Mouse (Mus musculus): ENCODE measurements around the gene Usp15. TPM values are rescaled to one million over a fixed set of nuclear protein-coding genes. Genes with fewer than 3 reads are reported as not detected.

Usp15 gene
- polyA plus RNA-seq, 1 experiment from 2014 or later, result 80.1 TPM

GRCm38 (mm10) chr10:123084307-123084706 lies 112.5 kb downstream of the Usp15 start:
- no peaks in the 10 kb centered on the region for H3K4me1 ChIP-seq (replicated peaks; ENCODE audit: control insufficient read depth, insufficient read depth, low read length)
- H3K36me3 ChIP-seq (ENCODE audit: control insufficient read depth, insufficient read depth, low read length), result no peaks in the 10 kb centered on the region
- WGBS, result 75% methylated on average over 9 of the region's 9 CpGs
- no peak overlapping the region for H3K9ac ChIP-seq (ENCODE audit: low read length)
- H3K27ac ChIP-seq (ENCODE audit: low read depth, low read length), result no peak overlapping the region
- H3K9me3 ChIP-seq (ENCODE audit: control insufficient read depth, low read length), result no peaks in the 10 kb centered on the region
- no peak overlapping the region for H3K4me3 ChIP-seq (ENCODE audit: low read depth, low read length)
- ATAC-seq (replicated peaks; ENCODE audit: low FRiP score) (no peak), DNase-seq (ENCODE audit: low spot score) (no peak)
- H3K27me3 ChIP-seq (ENCODE audit: control insufficient read depth, insufficient read depth, low read length), result no peaks in the 10 kb centered on the region
- no peak overlapping the region for H3K4me2 ChIP-seq (ENCODE audit: low read depth, low read length, severe bottlenecking)

GRCm38 (mm10) chr10:123076245-123077023 lies 120.4 kb downstream of the Usp15 start, which contains the start of gene Mon2:
TSS of gene Mon2 (minus strand) at chr10:123076505.
- Histone ChIP-seq H3K4me2 (ENCODE audit: low read depth, low read length, severe bottlenecking) (peak within 1 kb of the TSS; percentile 75), H3K9me3 (ENCODE audit: control insufficient read depth, low read length) (no peaks in the 10 kb centered on the region), H3K27me3 (ENCODE audit: control insufficient read depth, insufficient read depth, low read length) (no peaks in the 10 kb centered on the region), H3K4me1 (replicated peaks; ENCODE audit: control insufficient read depth, insufficient read depth, low read length) (peaks cover 3% of the 10 kb centered on the region; the same call in 1 of the 2 replicates), H3K27ac (ENCODE audit: low read depth, low read length) (0 out of 2 replicates have a peak within 1 kb of the TSS, but pooled peaks have one; percentile 31), H3K9ac (ENCODE audit: low read length) (peak within 1 kb of the TSS; percentile 82), H3K36me3 (ENCODE audit: control insufficient read depth, insufficient read depth, low read length) (no peaks in the 10 kb centered on the region), H3K4me3 (ENCODE audit: low read depth, low read length) (peak within 1 kb of the TSS; percentile 96)
- ATAC-seq (replicated peaks; ENCODE audit: low FRiP score) (peak; percentile 99), DNase-seq (ENCODE audit: low spot score) (peak; percentile 97)
- WGBS, result under 1% methylated on average over 49 of the region's 58 CpGs

- Histone ChIP-seq H3K4me1 (replicated peaks; ENCODE audit: control insufficient read depth, insufficient read depth, low read length) (peaks cover 3% of the 10 kb centered on the region; the same call in 1 of the 2 replicates), H3K4me3 (ENCODE audit: low read depth, low read length) (peak overlapping the region; percentile 96), H3K27me3 (ENCODE audit: control insufficient read depth, insufficient read depth, low read length) (no peaks in the 10 kb centered on the region), H3K4me2 (ENCODE audit: low read depth, low read length, severe bottlenecking) (peak overlapping the region; percentile 75), H3K27ac (ENCODE audit: low read depth, low read length) (0 out of 2 replicates have a peak overlapping the region, but pooled peaks have one; percentile 31), H3K36me3 (ENCODE audit: control insufficient read depth, insufficient read depth, low read length) (no peaks in the 10 kb centered on the region), H3K9me3 (ENCODE audit: control insufficient read depth, low read length) (no peaks in the 10 kb centered on the region), H3K9ac (ENCODE audit: low read length) (peak overlapping the region; percentile 82)
- DNase-seq (ENCODE audit: low spot score) (no peak), ATAC-seq (replicated peaks; ENCODE audit: low FRiP score) (peak; percentile 81)
- WGBS, result 1% methylated on average over 48 of the region's 48 CpGs
Observed at GRCm38 (mm10) chr10:123075751-123076242, 121.0 kb downstream of the Usp15 start.

GRCm38 (mm10) chr10:123071997-123072396 lies 124.8 kb downstream of the Usp15 start:
- WGBS, result 81% methylated on average over 2 of the region's 2 CpGs
- no peak for DNase-seq (ENCODE audit: low spot score)
- Histone ChIP-seq H3K9me3 (ENCODE audit: control insufficient read depth, low read length) (no peaks in the 10 kb centered on the region), H3K4me2 (ENCODE audit: low read depth, low read length, severe bottlenecking) (no peak overlapping the region), H3K27me3 (ENCODE audit: control insufficient read depth, insufficient read depth, low read length) (no peaks in the 10 kb centered on the region), H3K4me1 (replicated peaks; ENCODE audit: control insufficient read depth, insufficient read depth, low read length) (peaks cover 3% of the 10 kb centered on the region; the same call in 1 of the 2 replicates), H3K4me3 (ENCODE audit: low read depth, low read length) (no peak overlapping the region), H3K9ac (ENCODE audit: low read length) (no peak overlapping the region), H3K36me3 (ENCODE audit: control insufficient read depth, insufficient read depth, low read length) (no peaks in the 10 kb centered on the region), H3K27ac (ENCODE audit: low read depth, low read length) (no peak overlapping the region)
- no peak for ATAC-seq (replicated peaks; ENCODE audit: low FRiP score)

GRCm38 (mm10) chr10:123063021-123063420 lies 133.8 kb downstream of the Usp15 start:
- DNase-seq (ENCODE audit: low spot score), result no peak
- Histone ChIP-seq H3K9ac (ENCODE audit: low read length) (no peak overlapping the region), H3K27ac (ENCODE audit: low read depth, low read length) (no peak overlapping the region), H3K4me2 (ENCODE audit: low read depth, low read length, severe bottlenecking) (no peak overlapping the region), H3K9me3 (ENCODE audit: control insufficient read depth, low read length) (no peaks in the 10 kb centered on the region), H3K36me3 (ENCODE audit: control insufficient read depth, insufficient read depth, low read length) (no peaks in the 10 kb centered on the region), H3K4me3 (ENCODE audit: low read depth, low read length) (no peak overlapping the region), H3K27me3 (ENCODE audit: control insufficient read depth, insufficient read depth, low read length) (no peaks in the 10 kb centered on the region), H3K4me1 (replicated peaks; ENCODE audit: control insufficient read depth, insufficient read depth, low read length) (no peaks in the 10 kb centered on the region)
- no peak for ATAC-seq (replicated peaks; ENCODE audit: low FRiP score)
- 95% methylated on average over 2 of the region's 2 CpGs for WGBS

GRCm38 (mm10) chr10:123060831-123061230 lies 136.0 kb downstream of the Usp15 start:
- H3K9ac ChIP-seq (ENCODE audit: low read length), result no peak overlapping the region
- H3K27me3 ChIP-seq (ENCODE audit: control insufficient read depth, insufficient read depth, low read length), result no peaks in the 10 kb centered on the region
- H3K4me1 ChIP-seq (replicated peaks; ENCODE audit: control insufficient read depth, insufficient read depth, low read length), result no peaks in the 10 kb centered on the region
- DNase-seq (ENCODE audit: low spot score) (peak; percentile 32), ATAC-seq (replicated peaks; ENCODE audit: low FRiP score) (no peak)
- no peak overlapping the region for H3K27ac ChIP-seq (ENCODE audit: low read depth, low read length)
- no peaks in the 10 kb centered on the region for H3K9me3 ChIP-seq (ENCODE audit: control insufficient read depth, low read length)
- no peak overlapping the region for H3K4me2 ChIP-seq (ENCODE audit: low read depth, low read length, severe bottlenecking)
- 92% methylated on average over 6 of the region's 6 CpGs for WGBS
- no peaks in the 10 kb centered on the region for H3K36me3 ChIP-seq (ENCODE audit: control insufficient read depth, insufficient read depth, low read length)
- no peak overlapping the region for H3K4me3 ChIP-seq (ENCODE audit: low read depth, low read length)

GRCm38 (mm10) chr10:123057082-123057481 lies 139.7 kb downstream of the Usp15 start:
- H3K4me1 ChIP-seq (replicated peaks; ENCODE audit: control insufficient read depth, insufficient read depth, low read length), result no peaks in the 10 kb centered on the region
- no peak overlapping the region for H3K4me3 ChIP-seq (ENCODE audit: low read depth, low read length)
- no peak overlapping the region for H3K9ac ChIP-seq (ENCODE audit: low read length)
- no peak for ATAC-seq (replicated peaks; ENCODE audit: low FRiP score)
- no peak for DNase-seq (ENCODE audit: low spot score)
- H3K27me3 ChIP-seq (ENCODE audit: control insufficient read depth, insufficient read depth, low read length), result no peaks in the 10 kb centered on the region
- no peak overlapping the region for H3K4me2 ChIP-seq (ENCODE audit: low read depth, low read length, severe bottlenecking)
- H3K9me3 ChIP-seq (ENCODE audit: control insufficient read depth, low read length), result no peaks in the 10 kb centered on the region
- H3K36me3 ChIP-seq (ENCODE audit: control insufficient read depth, insufficient read depth, low read length), result no peaks in the 10 kb centered on the region
- 92% methylated on average over 1 of the region's 1 CpGs for WGBS
- no peak overlapping the region for H3K27ac ChIP-seq (ENCODE audit: low read depth, low read length)

GRCm38 (mm10) chr10:123056463-123056862 lies 140.3 kb downstream of the Usp15 start:
- Histone ChIP-seq H3K27ac (ENCODE audit: low read depth, low read length) (no peak overlapping the region), H3K4me1 (replicated peaks; ENCODE audit: control insufficient read depth, insufficient read depth, low read length) (no peaks in the 10 kb centered on the region), H3K27me3 (ENCODE audit: control insufficient read depth, insufficient read depth, low read length) (no peaks in the 10 kb centered on the region), H3K9ac (ENCODE audit: low read length) (no peak overlapping the region), H3K4me2 (ENCODE audit: low read depth, low read length, severe bottlenecking) (no peak overlapping the region), H3K4me3 (ENCODE audit: low read depth, low read length) (no peak overlapping the region), H3K36me3 (ENCODE audit: control insufficient read depth, insufficient read depth, low read length) (no peaks in the 10 kb centered on the region), H3K9me3 (ENCODE audit: control insufficient read depth, low read length) (no peaks in the 10 kb centered on the region)
- WGBS, result 89% methylated on average over 10 of the region's 10 CpGs
- DNase-seq (ENCODE audit: low spot score) (no peak), ATAC-seq (replicated peaks; ENCODE audit: low FRiP score) (no peak)

Data from forebrain, embryonic 11.5 days (tissue).